Mouse (Mus musculus): ENCODE results near the gene Prkce.

DNA sequence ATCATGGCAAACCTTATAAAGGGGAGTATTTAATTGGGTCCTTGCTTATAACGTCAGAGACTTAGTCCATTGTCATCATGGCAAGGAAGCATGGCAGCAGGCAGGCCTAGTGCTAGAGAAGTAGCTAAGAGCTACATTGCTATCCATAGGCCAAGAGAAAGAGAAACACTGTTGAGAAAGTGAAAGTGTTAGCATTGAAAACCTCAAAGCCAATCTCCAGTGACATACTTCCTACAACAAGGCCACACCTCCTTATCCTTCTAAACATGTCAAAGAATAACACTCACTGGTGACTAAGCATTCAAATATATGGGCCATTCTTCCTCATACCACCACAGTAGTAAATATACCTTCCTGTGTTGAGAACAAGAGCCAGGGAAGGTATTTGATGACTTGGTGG is 20.2 kb downstream of the Prkce start:
- TF ChIP-seq CTCF (IDR thresholded peaks at IDR 0.05; ENCODE audit: low read depth) (no peak), EP300 (IDR thresholded peaks at IDR 0.05; ENCODE audit: low read depth) (no peak)
